8 mouse cellular contexts compared by ENCODE assay signal in the genomic region with DNA sequence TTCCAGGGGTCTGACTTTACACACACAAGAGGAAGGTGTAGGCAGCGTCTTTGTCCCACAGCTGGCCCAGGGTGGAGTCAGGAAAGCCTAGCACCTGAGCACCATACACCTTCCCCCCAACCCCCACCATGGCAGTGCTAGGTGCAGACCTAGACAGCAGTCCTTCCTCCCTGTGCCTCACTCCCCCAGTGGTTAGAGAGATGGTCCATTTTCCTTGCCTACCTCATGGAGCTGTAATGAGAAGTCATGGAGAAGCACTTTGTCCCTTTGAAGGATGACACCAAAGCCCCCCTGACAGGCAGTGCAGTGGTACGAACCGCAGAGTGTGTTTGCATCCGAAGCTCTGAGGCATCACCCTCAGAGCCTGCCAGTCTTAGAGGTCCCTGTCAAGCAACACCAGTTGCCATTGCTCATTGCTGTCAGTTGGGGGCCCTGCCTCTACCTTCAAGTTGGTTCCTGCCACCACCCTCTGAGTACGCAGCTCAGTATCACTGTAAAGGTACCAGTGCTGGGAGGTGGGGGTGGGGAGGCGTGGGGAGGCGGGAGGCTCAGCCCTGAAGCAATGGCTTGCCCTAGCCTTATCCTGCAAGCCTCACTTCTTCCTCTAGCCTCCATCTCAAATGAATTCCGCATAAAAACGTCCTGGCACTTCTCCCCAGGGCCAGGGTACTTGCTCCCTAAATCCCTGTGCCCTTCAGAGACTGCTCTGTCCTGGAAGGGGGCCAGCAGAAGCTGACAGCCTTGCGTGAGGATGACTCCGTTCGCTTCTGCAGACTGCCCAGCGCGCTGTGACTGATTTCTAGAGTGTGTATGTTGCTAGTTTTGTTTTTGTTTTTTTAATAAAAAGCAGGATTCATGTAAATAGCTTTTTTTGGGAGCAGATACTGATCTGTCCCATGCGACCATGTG. TPM values are rescaled to one million over a fixed set of nuclear protein-coding genes. Genes with fewer than 3 reads are reported as not detected.
DNase-seq lines count a peak whose midpoint lies in the region; ATAC-seq and TF ChIP-seq lines count a peak whose summit lies in the region.

No protein-coding gene starts in this region.

- WGBS in forebrain, embryonic 13.5 days: 14% methylated on average over 15 of the region's 15 CpGs
- 9% methylated on average over 15 of the region's 15 CpGs for WGBS in kidney, embryonic 16.5 days
- 15% methylated on average over 15 of the region's 15 CpGs for WGBS in midbrain, embryonic 10.5 days
- 7% methylated on average over 15 of the region's 15 CpGs for WGBS in stomach, postnatal 0 days

- peaks cover 35% of the 10 kb centered on the region for H3K36me3 ChIP-seq in forebrain, embryonic 13.5 days (ENCODE audit: poor library complexity, severe bottlenecking)
- H3K36me3 ChIP-seq in kidney, embryonic 16.5 days (ENCODE audit: insufficient read depth, low read length): peaks cover 22% of the 10 kb centered on the region
- peaks cover 38% of the 10 kb centered on the region for H3K36me3 ChIP-seq in midbrain, embryonic 10.5 days
- peaks cover 24% of the 10 kb centered on the region for H3K36me3 ChIP-seq in stomach, postnatal 0 days (ENCODE audit: control insufficient read depth, insufficient read depth, low read length)

- peak overlapping the region; percentile 79 for H3K9ac ChIP-seq in forebrain, embryonic 13.5 days
- peak overlapping the region; percentile 79 for H3K9ac ChIP-seq in kidney, embryonic 16.5 days (replicated peaks; ENCODE audit: low read length)
- peak overlapping the region; percentile 45 for H3K9ac ChIP-seq in stomach, postnatal 0 days (ENCODE audit: low read length)

- no peak for TF ChIP-seq EP300 in stomach, postnatal 0 days (optimal IDR thresholded peaks at IDR 0.05)

- no peaks in the 10 kb centered on the region for H3K27me3 ChIP-seq in forebrain, embryonic 13.5 days
- H3K27me3 ChIP-seq in kidney, embryonic 16.5 days (ENCODE audit: insufficient read depth, low read length): no peaks in the 10 kb centered on the region
- no peaks in the 10 kb centered on the region for H3K27me3 ChIP-seq in midbrain, embryonic 10.5 days (ENCODE audit: low read depth, poor library complexity, severe bottlenecking)
- no peaks in the 10 kb centered on the region for H3K27me3 ChIP-seq in stomach, postnatal 0 days (ENCODE audit: control insufficient read depth, insufficient read depth, low read length)

- H3K9me3 ChIP-seq in forebrain, embryonic 13.5 days (replicated peaks): no peaks in the 10 kb centered on the region
- no peaks in the 10 kb centered on the region for H3K9me3 ChIP-seq in kidney, embryonic 16.5 days (ENCODE audit: low read length)
- no peaks in the 10 kb centered on the region for H3K9me3 ChIP-seq in midbrain, embryonic 10.5 days (replicated peaks)
- no peaks in the 10 kb centered on the region for H3K9me3 ChIP-seq in stomach, postnatal 0 days (ENCODE audit: control insufficient read depth, low read length)

- peak overlapping the region; percentile 93 for H3K27ac ChIP-seq in forebrain, embryonic 13.5 days
- H3K27ac ChIP-seq in kidney, embryonic 16.5 days (ENCODE audit: low read length): peak overlapping the region; percentile 91
- peak overlapping the region; percentile 91 for H3K27ac ChIP-seq in midbrain, embryonic 10.5 days (replicated peaks)
- peak overlapping the region; percentile 69 for H3K27ac ChIP-seq in stomach, postnatal 0 days (replicated peaks)

- peaks cover 17% of the 10 kb centered on the region for H3K4me1 ChIP-seq in forebrain, embryonic 13.5 days
- H3K4me1 ChIP-seq in kidney, embryonic 16.5 days (ENCODE audit: insufficient read depth, low read length): peaks cover 20% of the 10 kb centered on the region
- peaks cover 26% of the 10 kb centered on the region for H3K4me1 ChIP-seq in midbrain, embryonic 10.5 days
- peaks cover 9% of the 10 kb centered on the region for H3K4me1 ChIP-seq in stomach, postnatal 0 days (replicated peaks; ENCODE audit: control insufficient read depth, insufficient read depth)

- TF ChIP-seq CTCF in stomach, postnatal 0 days (IDR thresholded peaks at IDR 0.05; ENCODE audit: low read depth): peak; percentile 39; the same call in 1 of the 2 replicates

- peak overlapping the region; percentile 95 for H3K4me2 ChIP-seq in forebrain, embryonic 13.5 days
- peak overlapping the region; percentile 93 for H3K4me2 ChIP-seq in kidney, embryonic 16.5 days (replicated peaks; ENCODE audit: low read depth, low read length)
- H3K4me2 ChIP-seq in stomach, postnatal 0 days (replicated peaks; ENCODE audit: low read depth): peak overlapping the region; percentile 94

- peak overlapping the region; percentile 50 for H3K4me3 ChIP-seq in forebrain, embryonic 13.5 days
- peak overlapping the region; percentile 53 for H3K4me3 ChIP-seq in kidney, embryonic 16.5 days (ENCODE audit: low read length)
- peak overlapping the region; percentile 66 for H3K4me3 ChIP-seq in midbrain, embryonic 10.5 days
- peak overlapping the region; percentile 46 for H3K4me3 ChIP-seq in stomach, postnatal 0 days (ENCODE audit: low read depth, low read length)

- ATAC-seq in cerebellum, adult (ENCODE audit: insufficient number of reproducible peaks, low FRiP score, low TSS enrichment): peak; percentile 21; the same call in 1 of the 2 replicates
- peak; percentile 54 for ATAC-seq in forebrain, embryonic 13.5 days
- ATAC-seq in kidney, embryonic 16.5 days (ENCODE audit: low FRiP score, low TSS enrichment): peak; percentile 52
- ATAC-seq in stomach, postnatal 0 days (ENCODE audit: low FRiP score, low TSS enrichment): peak; percentile 33

- no peak for DNase-seq in cerebellum, adult 8-10 months
- DNase-seq in urinary bladder, postnatal 25 days (ENCODE audit: low spot score): peak; percentile 39
- DNase-seq in urinary bladder, postnatal 10 days (ENCODE audit: low spot score): no peak
- peak; percentile 34 for DNase-seq in midbrain, embryonic 10.5 days (ENCODE audit: low spot score)
- DNase-seq in stomach, postnatal 0 days (ENCODE audit: low spot score): peak; percentile 49

RNA-seq across cellular contexts. Expression of a gene that starts 0.6 kb away (rescaled TPM):
- not detected in 2 replicates for polyA plus RNA-seq in forebrain, embryonic 13.5 days (2015; fragmentation: Nextera tagmentation; extraction: Ambion mirVana)
- polyA plus RNA-seq in kidney, embryonic 16.5 days (2015; fragmentation: Nextera tagmentation; extraction: Ambion mirVana): not detected in 2 replicates
- polyA plus RNA-seq in midbrain, embryonic 10.5 days (2016; fragmentation: Nextera tagmentation; extraction: Ambion mirVana): not detected in 2 replicates
- polyA plus RNA-seq in stomach, postnatal 0 days (2015; fragmentation: Nextera tagmentation; extraction: Ambion mirVana): not detected in 2 replicates

RNA-seq across cellular contexts. Expression of a gene that starts 24.4 kb away (rescaled TPM):
- 19.5 and 20.2 TPM in 2 replicates for polyA plus RNA-seq in forebrain, embryonic 13.5 days (2015; fragmentation: Nextera tagmentation; extraction: Ambion mirVana)
- polyA plus RNA-seq in kidney, embryonic 16.5 days (2015; fragmentation: Nextera tagmentation; extraction: Ambion mirVana): 15.4 and 15.9 TPM in 2 replicates
- 18.3 and 20.5 TPM in 2 replicates for polyA plus RNA-seq in midbrain, embryonic 10.5 days (2016; fragmentation: Nextera tagmentation; extraction: Ambion mirVana)
- 4.9 and 5.3 TPM in 2 replicates for polyA plus RNA-seq in stomach, postnatal 0 days (2015; fragmentation: Nextera tagmentation; extraction: Ambion mirVana)

RNA-seq across cellular contexts. Expression of a gene that starts 59.4 kb away (rescaled TPM):
- polyA plus RNA-seq in forebrain, embryonic 13.5 days (2015; fragmentation: Nextera tagmentation; extraction: Ambion mirVana): 17.4 and 20.9 TPM in 2 replicates
- polyA plus RNA-seq in kidney, embryonic 16.5 days (2015; fragmentation: Nextera tagmentation; extraction: Ambion mirVana): 13.3 and 13.8 TPM in 2 replicates
- 17.7 and 22.0 TPM in 2 replicates for polyA plus RNA-seq in midbrain, embryonic 10.5 days (2016; fragmentation: Nextera tagmentation; extraction: Ambion mirVana)
- polyA plus RNA-seq in stomach, postnatal 0 days (2015; fragmentation: Nextera tagmentation; extraction: Ambion mirVana): 4.1 and 5.1 TPM in 2 replicates

Comparison
In these comparisons a context has a peak if more than half of its experiments do, and no peak if none do; other contexts are left out.
1. DNase-seq: peak in urinary bladder, postnatal 25 days (single experiment), midbrain, embryonic 10.5 days (single experiment) and stomach, postnatal 0 days (single experiment); none in cerebellum, adult 8-10 months (single experiment) and urinary bladder, postnatal 10 days (single experiment).
2. Peak in every context shown above with its lines, with median percentiles within 50 percentile points of each other: ATAC-seq, H3K27ac ChIP-seq, H3K4me2 ChIP-seq, H3K4me3 ChIP-seq and H3K9ac ChIP-seq.